Mouse (Mus musculus) megakaryocyte, adult 5-6 weeks (primary cell): ENCODE results near the gene Cdk17. TPM values are rescaled to one million over a fixed set of nuclear protein-coding genes. Genes with fewer than 3 reads are reported as not detected.
A peak's percentile ranks its signal among the peaks of the same experiment; 100 is the strongest.

ENCODE experiments used
- ATAC-seq: 2 replicates; pipeline ENCODE4 v1.8.0; 2016; ENCODE audit warnings: mild to moderate bottlenecking, inconsistent platforms; ENCODE audit not compliant: poor library complexity, severe bottlenecking
- total RNA-seq, 2 experiments: library from RNA; stranded (forward) in 1 of 2; stranded (reverse) in 1 of 2; fragments of 153-499, 151-499 nt in 1 of 2; fragments of 221-1000, 200-1000 nt in 1 of 2; gene quantifications; 2 replicates each; pipeline versions ENCODE4 v1.2.3 to v1.2.4; 2015 to 2017

The Cdk17 gene
- total RNA-seq, 2 experiments from 2014 or later, result 36.3 to 36.5 TPM

- ATAC-seq, result no peak
These were observed 54.5 kb downstream of the Cdk17 start for GRCm38 (mm10) chr10:93215051-93215763.

- peak; percentile 52 for ATAC-seq
These were observed 65.1 kb downstream of the Cdk17 start for GRCm38 (mm10) chr10:93225751-93226150.

GRCm38 (mm10) chr10:93227921-93228320 is 67.2 kb downstream of the Cdk17 start:
- no peak for ATAC-seq

- ATAC-seq, result no peak
These were observed 67.8 kb downstream of the Cdk17 start for GRCm38 (mm10) chr10:93228401-93229007.

- no peak for ATAC-seq
These were observed 70.8 kb downstream of the Cdk17 start for GRCm38 (mm10) chr10:93231490-93231889.

DNA sequence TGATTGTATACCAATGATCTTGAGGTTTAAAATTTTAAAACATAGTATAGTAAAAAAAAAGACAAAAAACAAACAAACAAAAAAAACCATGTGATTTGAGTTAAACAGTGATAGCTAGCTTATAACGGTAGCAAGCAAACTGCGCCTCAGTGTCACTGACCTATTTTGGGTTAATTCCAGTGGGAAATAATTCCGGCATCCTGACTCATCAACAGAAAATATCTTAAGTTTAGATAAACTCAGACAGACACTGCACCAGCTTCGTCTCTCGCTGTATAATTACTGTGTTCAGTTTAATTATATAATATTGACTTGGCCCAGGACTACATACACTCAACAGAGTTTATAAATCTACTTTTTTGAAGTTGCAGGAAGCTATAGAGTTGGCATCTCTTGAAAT is 71.2 kb downstream of the Cdk17 start:
- ATAC-seq, result no peak

GRCm38 (mm10) chr10:93233665-93234194 is 73.1 kb downstream of the Cdk17 start:
- ATAC-seq, result no peak

- peak; percentile 52 for ATAC-seq
These were observed 74.0 kb downstream of the Cdk17 start for GRCm38 (mm10) chr10:93234692-93235091.

DNA sequence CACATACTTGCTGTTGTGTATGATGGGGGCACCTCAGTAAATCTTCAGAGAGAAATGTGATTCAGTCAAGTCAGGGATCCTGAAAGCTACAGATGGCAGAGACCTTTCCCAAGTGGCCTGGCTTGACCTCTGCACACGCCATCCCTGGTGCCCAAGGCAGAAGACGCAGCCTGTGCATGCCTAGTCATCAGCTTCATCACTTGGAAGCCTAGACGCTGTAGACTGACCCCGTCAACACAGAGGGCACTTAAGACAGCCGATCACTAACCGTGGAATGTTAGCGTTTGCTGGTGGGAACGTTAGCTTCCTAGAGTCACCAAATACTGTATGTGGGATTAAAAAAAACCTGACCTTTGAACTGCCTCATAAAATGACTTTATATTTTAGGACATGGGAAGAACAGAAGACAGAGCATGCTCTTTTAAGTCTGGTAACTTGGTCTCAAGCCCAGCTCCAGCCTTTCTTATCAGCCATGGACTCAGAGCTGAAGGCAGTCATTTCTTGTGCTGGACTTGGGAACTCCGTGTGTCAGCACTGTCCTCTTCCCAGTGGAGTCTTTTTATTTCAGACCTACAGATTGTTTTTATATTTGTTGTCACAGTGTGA is 78.6 kb downstream of the Cdk17 start:
- ATAC-seq, result no peak

- peak; percentile 54; the same call in 1 of the 2 replicates for ATAC-seq
These were observed 81.5 kb downstream of the Cdk17 start for GRCm38 (mm10) chr10:93242208-93242607.

GRCm38 (mm10) chr10:93242861-93243260 is 82.2 kb downstream of the Cdk17 start:
- ATAC-seq, result no peak

DNA sequence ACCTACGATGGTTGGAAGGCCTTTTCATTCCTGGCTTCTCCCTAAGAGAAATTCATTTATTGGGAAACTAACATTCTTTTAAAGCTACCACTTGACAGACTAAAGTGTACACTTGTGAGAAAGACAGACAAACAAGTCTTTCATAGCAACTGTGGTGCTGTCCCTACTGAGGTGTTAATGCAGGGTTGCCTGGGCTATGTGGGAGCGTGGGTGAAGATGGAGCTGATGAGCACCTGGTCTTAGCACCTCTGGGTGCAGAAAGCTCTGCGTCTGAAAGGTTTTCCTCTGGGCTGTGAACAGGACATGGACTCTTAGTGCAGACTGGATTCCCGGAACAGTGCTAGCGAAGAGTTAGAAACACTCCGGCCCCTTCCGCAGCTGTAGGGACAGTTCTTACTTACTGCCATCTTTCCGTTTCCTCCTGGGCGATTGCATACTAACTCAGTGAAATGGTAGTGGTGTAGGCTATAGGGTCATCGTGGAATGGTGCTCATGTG is 83.6 kb downstream of the Cdk17 start:
- no peak for ATAC-seq

GRCm38 (mm10) chr10:93246185-93246920 is 85.7 kb downstream of the Cdk17 start:
- ATAC-seq, result no peak

- no peak for ATAC-seq
These were observed 86.7 kb downstream of the Cdk17 start for GRCm38 (mm10) chr10:93247422-93247821.

DNA sequence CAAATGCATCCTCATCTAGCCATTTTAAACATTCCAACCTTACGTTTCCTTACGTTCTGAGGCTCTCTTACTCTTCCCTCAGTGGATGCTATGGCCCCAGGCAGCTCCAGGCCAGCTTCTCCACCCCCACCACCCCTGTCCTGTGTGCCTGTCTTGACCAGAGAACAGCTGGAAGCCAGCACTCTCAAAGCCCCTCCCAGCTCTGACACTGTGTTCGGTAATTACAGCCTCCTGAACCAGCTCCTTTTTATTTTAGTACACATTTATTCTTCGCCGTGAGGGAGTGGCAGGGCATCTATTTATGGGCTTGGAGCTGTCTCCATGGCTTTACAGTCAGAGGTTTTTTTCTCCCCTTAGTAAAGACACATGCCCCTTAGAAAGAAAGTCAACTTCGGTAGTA is 87.2 kb downstream of the Cdk17 start:
- ATAC-seq, result no peak

DNA sequence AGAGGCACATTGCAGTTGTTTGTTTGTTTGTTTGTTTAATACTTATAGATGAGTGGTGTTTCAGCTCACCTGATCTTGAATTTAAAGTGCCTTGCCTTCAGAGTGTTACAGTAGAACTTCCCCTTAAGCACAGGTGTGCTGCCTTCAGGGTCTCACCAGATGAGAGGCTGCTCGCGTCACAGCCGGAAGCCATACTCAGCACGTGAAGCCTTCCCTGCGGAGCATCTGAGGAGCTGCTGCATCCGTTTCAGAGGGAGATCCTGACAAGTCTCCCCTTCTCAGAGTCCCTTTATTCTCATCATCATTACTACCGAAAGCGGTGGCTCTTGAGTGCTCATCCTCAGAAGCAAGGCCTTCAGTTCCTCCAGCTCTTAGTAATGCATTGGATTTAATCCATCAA is 87.7 kb downstream of the Cdk17 start:
- ATAC-seq, result no peak

DNA sequence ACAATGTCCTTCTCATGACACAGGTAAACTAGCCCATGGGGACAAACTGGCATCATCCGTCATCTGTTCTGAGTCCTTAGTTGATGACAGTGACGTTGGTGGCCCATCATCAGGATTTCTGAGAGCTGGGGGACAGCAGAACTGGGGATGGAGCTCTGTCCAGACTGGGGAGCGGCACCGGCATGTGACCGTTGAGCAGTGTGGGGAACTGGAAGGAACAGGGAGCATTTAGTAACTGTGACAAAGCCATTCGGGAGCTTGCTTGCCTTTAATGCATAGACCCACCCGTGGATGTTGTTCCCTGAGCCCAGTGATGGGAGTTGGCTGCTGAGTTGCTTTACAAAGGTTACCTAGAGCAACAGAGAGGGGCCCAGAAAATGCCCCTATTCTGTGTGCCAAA is 89.2 kb downstream of the Cdk17 start:
- no peak for ATAC-seq

- no peak for ATAC-seq
These were observed 90.0 kb downstream of the Cdk17 start for GRCm38 (mm10) chr10:93250436-93251317.

GRCm38 (mm10) chr10:93251426-93251825 is 90.8 kb downstream of the Cdk17 start:
- ATAC-seq, result no peak

DNA sequence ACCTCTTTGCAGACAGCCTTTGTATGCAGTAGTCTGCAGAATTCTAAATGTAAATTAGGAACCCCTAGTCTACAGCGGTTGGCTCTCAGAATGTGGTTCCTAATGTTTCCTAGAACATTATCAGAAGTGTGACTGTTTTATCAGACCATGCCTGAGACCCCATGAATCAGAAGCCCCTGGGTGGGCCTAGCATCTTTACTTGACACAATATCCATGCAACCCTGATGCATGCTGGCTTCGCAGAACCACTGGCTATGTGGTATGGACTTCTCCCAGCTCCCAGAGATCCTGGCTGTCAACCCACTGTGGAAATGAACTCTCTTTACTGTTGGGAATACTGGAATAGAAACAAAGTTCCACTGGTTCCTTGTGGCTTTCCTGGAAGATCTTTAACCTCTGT is 92.0 kb downstream of the Cdk17 start:
- no peak for ATAC-seq
